Mouse (Mus musculus) embryonic facial prominence, embryonic 13.5 days (tissue): ENCODE results near the gene Pidd1. TPM values are rescaled to one million over a fixed set of nuclear protein-coding genes. Genes with fewer than 3 reads are reported as not detected.
A peak's percentile ranks its signal among the peaks of the same experiment; 100 is the strongest.

Experiments
- ATAC-seq: fragments of 200-750 bp; cut with Nextera tagmentation; 2 replicates; pipeline ENCODE4 v1.8.0; 2017; ENCODE audit warnings: low read depth; ENCODE audit not compliant: insufficient number of reproducible peaks, insufficient read depth, low FRiP score, low TSS enrichment
- H3K27ac ChIP-seq: fragments of 300-500 bp; sonication (generic); 2 replicates; pipeline ENCODE4 v1.5.1; 2015; ENCODE audit warnings: moderate library complexity, mild to moderate bottlenecking, inconsistent platforms
- H3K27me3 ChIP-seq: fragments of 300-500 bp; sonication (generic); 2 replicates; pipeline ENCODE4 v1.6.1; 2015; ENCODE audit warnings: mild to moderate bottlenecking, inconsistent platforms
- H3K36me3 ChIP-seq: fragments of 300-500 bp; sonication (generic); 2 replicates; pipeline ENCODE4 v1.6.1; 2015; ENCODE audit warnings: mild to moderate bottlenecking, inconsistent platforms
- H3K4me1 ChIP-seq: fragments of 300-500 bp; sonication (generic); 2 replicates; pipeline ENCODE4 v1.6.1; 2015; ENCODE audit warnings: inconsistent platforms
- H3K4me2 ChIP-seq: fragments of 300-500 bp; sonication (generic); 2 replicates; pipeline ENCODE4 v1.6.1; 2015; ENCODE audit warnings: moderate library complexity, mild to moderate bottlenecking, inconsistent platforms
- H3K4me3 ChIP-seq: fragments of 300-500 bp; sonication (generic); 2 replicates; pipeline ENCODE4 v1.5.1; 2015; ENCODE audit warnings: mild to moderate bottlenecking, inconsistent platforms
- H3K9ac ChIP-seq: fragments of 300-500 bp; sonication (generic); 2 replicates; pipeline ENCODE4 v1.6.1; 2015; ENCODE audit warnings: mild to moderate bottlenecking, inconsistent platforms
- H3K9me3 ChIP-seq: fragments of 300-500 bp; sonication (generic); 2 replicates; pipeline ENCODE4 v1.6.1; 2016; ENCODE audit warnings: inconsistent platforms
- WGBS: fragments of 180-500 bp; shearing (Covaris S2); methylation state at CpG from one replicate; pipeline ENCODE4 v1.1.7; 2015; ENCODE audit warnings: mixed read lengths; 5-methylcytosine and 5-hydroxymethylcytosine counted together
- polyA plus RNA-seq: library from polyadenylated mRNA; unstranded; fragments of >200 nt; fragmentation: Nextera tagmentation; extraction: Ambion mirVana; gene quantifications from 2 replicates; pipeline ENCODE4 v1.2.1, GENCODE M21; 2015

Gene Pidd1
- polyA plus RNA-seq, 1 experiment from 2014 or later, result 11.4 TPM

- no peak overlapping the region for H3K9ac ChIP-seq
- no peak for ATAC-seq
- H3K9me3 ChIP-seq, result no peaks in the 10 kb centered on the region
- H3K36me3 ChIP-seq, result peaks cover 42% of the 10 kb centered on the region
- no peak overlapping the region for H3K4me2 ChIP-seq
- H3K27ac ChIP-seq, result no peak overlapping the region
- no peak overlapping the region for H3K4me3 ChIP-seq
- H3K4me1 ChIP-seq, result peaks cover 19% of the 10 kb centered on the region
- 70% methylated on average over 1 of the region's 1 CpGs for WGBS
- no peaks in the 10 kb centered on the region; the same call in 1 of the 2 replicates for H3K27me3 ChIP-seq
Measured at GRCm38 (mm10) chr7:141395348-141395747, 48.5 kb downstream of the Pidd1 start.

- Histone ChIP-seq H3K36me3 (peaks cover 36% of the 10 kb centered on the region), H3K9ac (no peak overlapping the region)
- WGBS, result 21% methylated on average over 6 of the region's 6 CpGs
Measured at GRCm38 (mm10) chr7:141394771-141395170, 49.1 kb downstream of the Pidd1 start.

GRCm38 (mm10) chr7:141394158-141394557 lies 49.7 kb downstream of the Pidd1 start:
- Histone ChIP-seq H3K4me3 (no peak overlapping the region), H3K36me3 (peaks cover 30% of the 10 kb centered on the region), H3K27me3 (no peaks in the 10 kb centered on the region; the same call in 1 of the 2 replicates), H3K9me3 (no peaks in the 10 kb centered on the region), H3K27ac (no peak overlapping the region), H3K4me2 (no peak overlapping the region), H3K9ac (no peak overlapping the region), H3K4me1 (peaks cover 19% of the 10 kb centered on the region)
- no peak for ATAC-seq
- WGBS, result 90% methylated on average over 7 of the region's 7 CpGs

More at GRCm38 (mm10) chr7:141394771-141395170, 49.1 kb downstream of the Pidd1 start:
- no peak overlapping the region for H3K4me2 ChIP-seq
- peaks cover 19% of the 10 kb centered on the region for H3K4me1 ChIP-seq
- no peaks in the 10 kb centered on the region; the same call in 1 of the 2 replicates for H3K27me3 ChIP-seq
- no peak for ATAC-seq
- H3K4me3 ChIP-seq, result no peak overlapping the region
- H3K9me3 ChIP-seq, result no peaks in the 10 kb centered on the region
- no peak overlapping the region for H3K27ac ChIP-seq

- peak overlapping the region; percentile 84; the same call in 1 of the 2 replicates for H3K27ac ChIP-seq
- 30% methylated on average over 9 of the region's 9 CpGs for WGBS
- peak overlapping the region; percentile 59 for H3K4me3 ChIP-seq
- ATAC-seq, result no peak
- H3K27me3 ChIP-seq, result no peaks in the 10 kb centered on the region; the same call in 1 of the 2 replicates
- peaks cover 19% of the 10 kb centered on the region for H3K4me1 ChIP-seq
- H3K4me2 ChIP-seq, result peak overlapping the region; percentile 88
- peak overlapping the region; percentile 80 for H3K9ac ChIP-seq
- peaks cover 16% of the 10 kb centered on the region for H3K36me3 ChIP-seq
- H3K9me3 ChIP-seq, result no peaks in the 10 kb centered on the region
Measured at GRCm38 (mm10) chr7:141392552-141393222, 51.1 kb downstream of the Pidd1 start.

- H3K27me3 ChIP-seq, result no peaks in the 10 kb centered on the region; the same call in 1 of the 2 replicates
- peak within 1 kb of the TSS; percentile 88 for H3K4me2 ChIP-seq
- no peaks in the 10 kb centered on the region for H3K9me3 ChIP-seq
- peak within 1 kb of the TSS; percentile 80 for H3K9ac ChIP-seq
- peaks cover 19% of the 10 kb centered on the region for H3K4me1 ChIP-seq
- ATAC-seq, result peak; percentile 89
- peaks cover 12% of the 10 kb centered on the region for H3K36me3 ChIP-seq
- WGBS, result under 1% methylated on average over 57 of the region's 57 CpGs
- H3K4me3 ChIP-seq, result peak within 1 kb of the TSS; percentile 59
- H3K27ac ChIP-seq, result peak within 1 kb of the TSS; percentile 84
Measured at GRCm38 (mm10) chr7:141391625-141392551, 51.9 kb downstream of the Pidd1 start, which contains the start of gene Taldo1. Gene Taldo1 (plus strand): TSS chr7:141392199.

GRCm38 (mm10) chr7:141390326-141391259 lies 53.2 kb downstream of the Pidd1 start:
- ATAC-seq, result no peak
- Histone ChIP-seq H3K9ac (no peak overlapping the region), H3K27ac (no peak overlapping the region), H3K9me3 (no peaks in the 10 kb centered on the region), H3K4me1 (peaks cover 19% of the 10 kb centered on the region), H3K4me3 (no peak overlapping the region), H3K4me2 (no peak overlapping the region), H3K27me3 (no peaks in the 10 kb centered on the region; the same call in 1 of the 2 replicates), H3K36me3 (no peaks in the 10 kb centered on the region)
- WGBS, result 56% methylated on average over 9 of the region's 9 CpGs

- WGBS, result 71% methylated on average over 3 of the region's 3 CpGs
Measured at GRCm38 (mm10) chr7:141388487-141389109, 55.2 kb downstream of the Pidd1 start.

More at GRCm38 (mm10) chr7:141388487-141389109, 55.2 kb downstream of the Pidd1 start:
- ATAC-seq, result no peak
- no peaks in the 10 kb centered on the region for H3K9me3 ChIP-seq
- H3K36me3 ChIP-seq, result no peaks in the 10 kb centered on the region
- peaks cover 16% of the 10 kb centered on the region for H3K4me1 ChIP-seq
- no peak overlapping the region for H3K27ac ChIP-seq
- no peak overlapping the region for H3K4me3 ChIP-seq
- no peaks in the 10 kb centered on the region; the same call in 1 of the 2 replicates for H3K27me3 ChIP-seq
- H3K4me2 ChIP-seq, result no peak overlapping the region
- no peak overlapping the region for H3K9ac ChIP-seq

Other genes starting within 250 kb of the Pidd1 start
- 11.6 and 13.3 TPM in 2 replicates for gene Lrrc56, start 249.9 kb downstream of the Pidd1 start, polyA plus RNA-seq
- 2.8 and 3.4 TPM in 2 replicates for gene Lmntd2, start 229.9 kb downstream of the Pidd1 start, polyA plus RNA-seq
- gene Rassf7, start 228.2 kb downstream of the Pidd1 start, polyA plus RNA-seq, result 32.9 and 40.0 TPM in 2 replicates
- 78.5 and 82.0 TPM in 2 replicates for gene Phrf1, start 215.2 kb downstream of the Pidd1 start, polyA plus RNA-seq
- 2.0 and 2.4 TPM in 2 replicates for gene Irf7, start 177.5 kb downstream of the Pidd1 start, polyA plus RNA-seq
- 2.0 TPM in 1 of 2 replicates, not detected in the other for gene Cdhr5, start 167.2 kb downstream of the Pidd1 start, polyA plus RNA-seq
- 1.1 and 1.9 TPM in 2 replicates for gene Sct, start 164.9 kb downstream of the Pidd1 start, polyA plus RNA-seq
- 1.3 and 1.7 TPM in 2 replicates for gene Drd4, start 152.0 kb downstream of the Pidd1 start, polyA plus RNA-seq
- 81.1 and 83.3 TPM in 2 replicates for gene Deaf1, start 116.3 kb downstream of the Pidd1 start, polyA plus RNA-seq
- 57.7 and 58.0 TPM in 2 replicates for gene Tmem80, start 116.3 kb downstream of the Pidd1 start, polyA plus RNA-seq
- 12.1 and 13.1 TPM in 2 replicates for gene Eps8l2, start 105.1 kb downstream of the Pidd1 start, polyA plus RNA-seq
- 268 and 277 TPM in 2 replicates for gene Taldo1, start 51.8 kb downstream of the Pidd1 start, polyA plus RNA-seq
- 73.2 and 74.2 TPM in 2 replicates for gene Gatd1, start 29.9 kb downstream of the Pidd1 start, polyA plus RNA-seq
- 2.8 and 3.4 TPM in 2 replicates for gene Cend1, start 14.5 kb downstream of the Pidd1 start, polyA plus RNA-seq
- gene Slc25a22, start 6.1 kb downstream of the Pidd1 start, polyA plus RNA-seq, result 32.4 and 35.3 TPM in 2 replicates
- 1,344 and 1,500 TPM in 2 replicates for gene Rplp2, start 3.3 kb upstream of the Pidd1 start, polyA plus RNA-seq
- gene Pnpla2, start 11.2 kb upstream of the Pidd1 start, polyA plus RNA-seq, result 13.4 and 13.5 TPM in 2 replicates
- gene Cracr2b, start 17.1 kb upstream of the Pidd1 start, polyA plus RNA-seq, result 11.5 and 12.7 TPM in 2 replicates
- 16.5 and 16.6 TPM in 2 replicates for gene Cd151, start 23.4 kb upstream of the Pidd1 start, polyA plus RNA-seq
- 64.5 and 70.3 TPM in 2 replicates for gene Polr2l, start 31.1 kb upstream of the Pidd1 start, polyA plus RNA-seq
- 46.4 and 55.6 TPM in 2 replicates for gene Tspan4, start 31.2 kb upstream of the Pidd1 start, polyA plus RNA-seq
- 34.6 and 40.5 TPM in 2 replicates for gene Chid1, start 95.8 kb upstream of the Pidd1 start, polyA plus RNA-seq
- gene Ap2a2, start 118.1 kb upstream of the Pidd1 start, polyA plus RNA-seq, result 80.1 and 82.9 TPM in 2 replicates
- 0.18 and 0.30 TPM in 2 replicates for gene Muc6, start 211.3 kb upstream of the Pidd1 start, polyA plus RNA-seq
- 1.4 and 1.7 TPM in 2 replicates for gene Muc2, start 246.3 kb upstream of the Pidd1 start, polyA plus RNA-seq